Mouse (Mus musculus) induced T-regulatory cell, adult 2 months (primary cell): ENCODE measurements around the gene Fermt3.

ENCODE experiments used
- DNase-seq: peaks from one replicate; pipeline ENCODE4 v3.0.0-alpha.2; 2012; ENCODE audit warnings: low read depth

The Fermt3 gene

GRCm38 (mm10) chr19:6990712-6991111, 28.6 kb downstream of the Fermt3 start:
- no peak for DNase-seq

- DNase-seq, result no peak
These were observed 30.0 kb downstream of the Fermt3 start for GRCm38 (mm10) chr19:6989251-6989650.

GRCm38 (mm10) chr19:6987904-6988285, 31.4 kb downstream of the Fermt3 start:
- no peak for DNase-seq

- DNase-seq, result peak; percentile 72
These were observed 32.0 kb downstream of the Fermt3 start, which contains the start of gene Vegfb for GRCm38 (mm10) chr19:6987061-6987903. Vegfb (minus strand) TSS chr19:6987651.

- DNase-seq, result no peak
These were observed 33.1 kb downstream of the Fermt3 start for GRCm38 (mm10) chr19:6985951-6986708.

- no peak for DNase-seq
These were observed 34.0 kb downstream of the Fermt3 start for GRCm38 (mm10) chr19:6985300-6985699.

GRCm38 (mm10) chr19:6983621-6984020, 35.6 kb downstream of the Fermt3 start:
- DNase-seq, result no peak

- no peak for DNase-seq
These were observed 37.8 kb downstream of the Fermt3 start for GRCm38 (mm10) chr19:6981465-6981864.

- peak; percentile 100 for DNase-seq
These were observed 38.7 kb downstream of the Fermt3 start, which contains the start of gene Fkbp2 for GRCm38 (mm10) chr19:6980381-6981093. Fkbp2 (minus strand) TSS chr19:6980501.

- DNase-seq, result peak; percentile 100
These were observed 39.5 kb downstream of the Fermt3 start for GRCm38 (mm10) chr19:6979486-6980380.

GRCm38 (mm10) chr19:6979001-6979479, 40.2 kb downstream of the Fermt3 start:
- DNase-seq, result peak; percentile 68

- no peak for DNase-seq
These were observed 40.7 kb downstream of the Fermt3 start for GRCm38 (mm10) chr19:6978639-6978974.

GRCm38 (mm10) chr19:6977759-6978638, 41.3 kb downstream of the Fermt3 start:
- peak; percentile 15 for DNase-seq

- peak; percentile 74 for DNase-seq
These were observed 43.4 kb downstream of the Fermt3 start, which contains the start of gene Plcb3 for GRCm38 (mm10) chr19:6975537-6976521. Plcb3 (minus strand) TSS chr19:6976470.

GRCm38 (mm10) chr19:6974211-6975205, 44.8 kb downstream of the Fermt3 start, which contains the start of gene Ppp1r14b:
Ppp1r14b (plus strand) TSS chr19:6974968.
- DNase-seq, result peak; percentile 88

GRCm38 (mm10) chr19:6973581-6974190, 45.6 kb downstream of the Fermt3 start:
- no peak for DNase-seq
